Mouse (Mus musculus): ENCODE results near the gene Gm10197.

- TF ChIP-seq POLR2A (IDR thresholded peaks at IDR 0.05; ENCODE audit: low read depth, low read length) = no peak
- no peak for TF ChIP-seq CTCF (conservative IDR thresholded peaks at IDR 0.05; ENCODE audit: insufficient read depth, insufficient read length, low read depth, low read length)
Measured at GRCm38 (mm10) chr19:53391386-53391785, 19.8 kb upstream of the Gm10197 start.
